Mouse (Mus musculus) kidney, adult 11 months (tissue): ENCODE measurements around the gene Wdr90.
A peak's percentile ranks its signal among the peaks of the same experiment; 100 is the strongest.

Source experiments
- DNase-seq: peaks from one replicate; pipeline ENCODE4 v3.0.0; 2022

The Wdr90 gene

DNA sequence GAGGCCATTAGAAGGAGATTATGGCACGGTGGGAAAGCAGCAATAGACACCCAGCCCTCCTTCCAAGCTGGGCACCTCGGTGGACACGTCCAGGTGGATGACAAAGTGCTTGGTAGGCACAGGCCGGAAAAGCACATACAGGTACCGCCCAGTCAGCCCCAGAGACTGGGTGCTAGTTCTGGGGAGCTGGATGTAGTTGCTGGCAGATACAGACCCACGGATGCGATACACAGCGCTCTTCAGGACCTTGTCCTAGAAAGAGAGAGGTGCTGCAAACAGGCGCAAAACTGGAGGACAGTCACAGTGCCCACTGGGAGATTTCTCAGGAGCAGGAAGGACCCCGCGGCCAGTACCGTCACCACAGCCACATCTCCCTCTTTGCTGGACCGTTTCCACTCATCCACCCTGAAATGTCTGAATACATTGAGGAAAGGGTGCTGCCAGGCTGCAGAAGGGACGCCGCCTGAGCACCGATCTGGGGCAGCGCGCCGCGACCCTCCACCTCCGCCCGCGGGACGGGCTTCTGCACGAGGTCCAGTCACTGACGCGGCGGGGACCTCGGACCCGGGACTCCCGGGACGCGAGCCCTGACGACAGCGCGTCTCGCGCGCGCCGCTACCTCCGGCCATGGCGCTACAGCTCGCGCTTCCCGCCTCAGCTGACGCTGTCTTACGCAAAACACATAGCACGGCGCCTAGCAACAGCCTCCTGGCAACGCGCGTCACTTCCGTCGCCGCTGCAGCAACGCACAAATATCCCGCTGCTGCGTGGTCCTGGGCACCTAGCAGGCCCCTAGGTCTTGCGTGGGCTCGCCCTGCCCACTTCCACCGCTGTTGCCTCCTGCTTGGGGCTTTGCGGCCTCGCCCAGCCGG lies at the start of gene Wdr90:
Gene Wdr90, minus strand, starts transcription at position 670 of the 872 bp plus-strand sequence.
- DNase-seq = peak; percentile 92

DNA sequence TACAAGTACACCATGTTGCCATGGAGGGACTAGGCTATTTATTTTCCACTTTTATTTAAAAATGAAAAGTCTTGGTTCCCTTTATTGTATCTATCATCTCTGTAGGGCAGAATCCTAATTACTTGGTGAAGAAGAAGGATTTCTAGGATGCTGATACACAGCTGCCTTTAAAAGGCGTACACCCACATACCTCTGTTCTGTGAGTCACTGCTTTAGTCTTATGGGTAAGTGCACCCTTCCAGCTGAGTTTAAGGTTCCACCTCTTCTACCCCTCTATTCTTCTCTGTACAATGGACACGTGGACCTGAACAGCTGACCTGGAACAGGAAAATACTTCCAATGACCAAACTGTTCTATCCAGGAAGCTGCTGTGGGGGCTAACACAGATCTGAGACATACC lies 46.3 kb upstream of the Wdr90 start:
- no peak for DNase-seq

DNA sequence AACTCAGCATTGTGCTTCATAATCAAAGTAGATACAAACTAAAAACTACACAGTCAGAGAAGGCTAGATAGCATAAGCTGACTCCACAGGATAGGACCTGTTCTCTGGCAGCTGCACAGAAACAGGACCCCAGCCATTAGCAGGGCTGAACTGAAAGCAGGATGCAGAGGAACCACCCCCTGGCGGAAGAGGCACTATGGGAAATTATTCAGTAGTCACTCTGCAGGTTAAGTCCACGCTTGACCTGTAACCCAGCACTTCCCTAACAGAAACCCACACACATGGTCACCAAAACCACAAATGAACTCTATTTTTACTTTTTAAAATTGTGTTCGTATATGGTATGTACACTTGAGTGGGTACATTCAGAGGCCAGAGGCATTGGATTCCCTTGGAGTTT lies 41.8 kb upstream of the Wdr90 start:
- DNase-seq = no peak

DNA sequence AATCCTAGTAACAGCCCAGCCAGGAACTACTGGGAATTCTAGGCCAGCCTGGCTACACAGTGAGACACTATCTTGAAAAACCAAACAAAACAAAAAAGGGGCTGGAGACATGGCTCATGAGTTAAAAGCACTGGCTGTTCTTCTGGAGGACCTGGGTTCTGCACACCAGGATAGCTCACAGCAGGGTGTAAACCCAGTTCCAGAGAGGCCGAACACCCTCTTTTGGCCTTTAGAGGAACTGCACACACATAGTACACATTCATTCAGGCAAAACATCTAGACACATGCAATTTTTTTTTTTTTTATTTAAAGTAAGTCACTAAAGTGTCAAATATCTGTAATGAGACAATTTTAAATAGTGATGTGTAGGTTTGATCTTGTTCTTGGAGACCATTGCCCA lies 38.9 kb upstream of the Wdr90 start:
- no peak for DNase-seq

DNA sequence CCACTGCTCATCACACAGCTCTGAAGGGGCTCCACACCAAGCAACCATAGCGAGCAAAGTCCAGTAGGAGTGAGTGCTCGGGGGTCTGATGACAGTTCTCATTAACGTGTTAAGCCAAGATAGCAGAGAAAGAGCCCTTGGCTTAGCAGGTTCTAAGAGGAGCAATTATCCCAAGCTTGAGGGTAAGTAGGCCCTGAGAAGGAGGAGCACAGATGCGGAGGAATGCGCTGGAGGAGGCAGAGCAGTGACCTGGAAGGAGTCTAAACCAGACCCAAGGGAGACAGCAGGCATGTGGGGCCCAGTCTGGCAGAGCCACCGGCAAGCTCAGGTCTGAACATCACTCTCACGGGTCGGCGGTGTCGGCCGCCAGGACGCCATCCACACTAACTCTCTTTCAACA lies 34.6 kb upstream of the Wdr90 start:
- DNase-seq = no peak

DNA sequence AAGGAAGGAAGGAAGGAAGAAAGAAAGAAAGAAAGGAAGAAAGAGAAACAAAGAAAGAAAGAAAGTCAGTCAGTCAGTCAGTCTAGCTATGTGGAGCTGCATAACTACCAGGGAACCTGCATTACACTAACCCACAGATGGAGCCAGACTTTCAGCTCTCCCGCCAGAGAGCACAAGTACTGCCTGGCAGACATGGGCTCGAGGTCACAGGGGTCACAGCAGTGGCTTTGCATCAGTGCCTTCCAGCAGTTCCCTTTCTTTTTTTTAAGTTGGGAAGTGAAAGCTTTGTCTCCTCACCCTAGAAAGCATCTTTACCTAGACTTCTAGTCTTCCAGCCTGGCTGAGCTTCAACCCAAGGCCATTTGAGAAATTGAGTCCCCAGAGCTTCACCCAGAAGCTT lies 34.1 kb upstream of the Wdr90 start:
- DNase-seq = peak; percentile 54

DNA sequence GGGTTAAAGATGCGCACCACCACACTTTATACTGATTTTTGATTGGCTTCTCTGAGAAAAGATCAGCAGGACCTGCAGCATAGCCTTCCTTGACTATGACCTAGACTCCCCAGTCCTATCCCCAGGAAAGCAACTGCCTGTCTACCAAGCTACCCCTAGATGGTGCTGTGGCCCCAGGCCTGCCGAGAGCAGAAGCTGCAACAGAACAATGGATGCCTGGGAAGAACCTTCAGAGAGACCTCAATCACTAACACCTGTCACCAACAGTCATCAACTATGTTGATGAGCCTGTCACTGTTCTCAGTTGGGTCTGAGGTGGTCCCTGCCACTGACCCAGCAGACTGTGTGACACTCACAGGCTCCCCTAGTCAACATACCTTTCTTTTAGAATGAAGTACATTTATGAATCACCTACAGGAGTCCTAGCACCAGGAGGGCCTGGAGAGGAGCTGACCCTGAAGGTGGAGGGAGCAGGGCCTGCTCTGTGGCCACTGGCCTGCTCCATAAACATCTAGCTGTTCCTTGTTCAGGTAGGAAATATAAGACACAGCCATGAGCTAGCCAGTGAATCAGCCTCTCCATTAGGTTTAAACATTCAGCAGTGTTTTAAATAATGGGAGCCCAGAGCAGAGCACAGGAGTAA lies 32.8 kb upstream of the Wdr90 start:
- peak; percentile 57 for DNase-seq

DNA sequence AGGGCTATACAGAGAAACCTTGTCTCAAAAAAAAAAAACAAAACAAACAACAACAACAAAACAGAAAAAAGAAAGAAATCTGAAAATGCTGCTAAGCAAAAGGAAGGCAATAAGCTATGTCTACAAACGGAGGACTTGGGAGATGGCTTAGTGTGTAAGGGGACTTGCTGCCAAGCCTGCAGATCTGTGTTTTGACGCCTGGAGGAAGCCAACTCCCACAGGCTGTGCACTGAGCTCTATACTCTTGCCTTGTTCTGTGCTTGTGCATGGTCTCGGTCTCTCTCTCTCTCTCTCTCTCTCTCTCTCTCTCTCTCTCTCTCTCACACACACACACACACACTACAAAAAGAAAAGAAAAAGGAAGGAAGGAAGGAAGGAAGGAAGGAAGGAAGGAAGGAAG lies 27.5 kb upstream of the Wdr90 start:
- DNase-seq = no peak

DNA sequence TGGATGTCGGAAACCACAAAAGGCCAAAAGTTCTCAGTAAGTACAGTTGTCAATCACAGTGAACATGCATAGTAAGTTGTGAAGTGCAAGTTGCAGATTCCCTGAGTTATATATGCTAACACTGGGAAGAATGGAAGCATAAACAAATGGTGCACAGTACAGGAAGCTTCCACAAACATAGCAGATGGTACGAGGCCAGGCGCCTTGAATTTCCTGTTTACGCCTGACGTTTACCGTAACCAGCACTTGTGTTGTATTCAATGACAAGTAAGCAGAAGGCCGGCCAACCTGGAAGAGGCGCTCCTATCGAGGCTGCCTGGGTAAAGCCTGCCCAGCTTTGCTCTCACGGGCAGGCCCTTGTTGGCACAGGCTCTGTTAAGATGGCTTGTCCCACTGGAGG lies 26.2 kb upstream of the Wdr90 start:
- no peak for DNase-seq

DNA sequence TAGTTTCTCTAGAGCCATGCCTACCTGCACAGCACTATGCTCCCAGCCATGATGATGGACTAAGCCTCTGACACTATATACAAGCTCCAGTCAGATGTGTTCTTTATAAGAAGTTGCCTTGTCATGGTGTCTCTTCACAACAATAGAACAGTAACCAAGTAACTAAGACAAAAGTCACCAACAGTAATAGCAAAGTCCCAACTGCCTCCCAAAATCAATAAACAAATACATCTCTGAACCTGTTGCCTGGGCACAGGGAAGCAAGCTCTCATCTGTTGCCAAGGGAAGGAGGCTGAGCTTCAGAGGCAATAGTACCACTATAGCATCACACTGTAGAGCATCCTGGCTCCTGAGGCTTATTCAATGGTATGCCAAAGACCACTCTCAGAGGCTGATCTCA lies 25.5 kb upstream of the Wdr90 start:
- no peak for DNase-seq

DNA sequence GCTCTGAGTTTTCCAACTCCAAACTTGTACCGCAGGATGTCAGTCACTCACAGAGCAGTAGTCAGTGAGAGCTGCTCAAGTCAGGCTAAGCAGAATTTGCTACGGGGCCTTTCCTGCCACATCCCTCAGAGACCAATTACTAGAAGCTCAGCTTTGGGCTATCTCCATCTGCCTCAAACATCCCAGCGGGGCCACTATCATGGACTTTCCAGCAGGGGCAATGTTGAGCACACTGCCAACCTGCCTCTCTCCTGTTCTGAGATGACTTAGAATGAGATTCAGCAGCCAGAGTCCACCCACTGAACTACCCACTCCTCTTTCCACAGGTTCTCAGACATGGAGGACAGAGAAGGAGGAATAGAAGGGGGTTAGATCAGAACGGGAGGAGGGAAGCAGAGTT lies 24.3 kb upstream of the Wdr90 start:
- DNase-seq = peak; percentile 38

DNA sequence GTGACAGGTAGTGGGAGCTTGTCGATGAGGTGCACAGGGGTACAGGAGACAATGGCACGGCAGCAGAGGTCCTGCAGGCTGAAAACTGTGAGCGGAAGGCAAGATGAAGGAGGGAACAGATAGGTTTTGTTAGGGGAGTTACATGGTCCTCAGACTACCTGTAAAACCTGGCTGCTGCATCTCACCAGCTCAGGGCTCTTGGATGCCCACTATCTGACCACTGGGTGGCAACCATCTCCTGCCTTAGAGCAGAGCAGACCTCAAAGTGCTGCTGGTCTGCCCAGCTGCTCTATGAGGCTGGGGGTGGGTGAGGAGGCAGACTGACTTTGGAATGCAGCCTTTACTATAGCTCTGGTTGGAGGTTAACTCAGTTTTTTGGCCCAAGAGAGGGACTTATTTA lies 22.5 kb upstream of the Wdr90 start:
- DNase-seq = no peak

DNA sequence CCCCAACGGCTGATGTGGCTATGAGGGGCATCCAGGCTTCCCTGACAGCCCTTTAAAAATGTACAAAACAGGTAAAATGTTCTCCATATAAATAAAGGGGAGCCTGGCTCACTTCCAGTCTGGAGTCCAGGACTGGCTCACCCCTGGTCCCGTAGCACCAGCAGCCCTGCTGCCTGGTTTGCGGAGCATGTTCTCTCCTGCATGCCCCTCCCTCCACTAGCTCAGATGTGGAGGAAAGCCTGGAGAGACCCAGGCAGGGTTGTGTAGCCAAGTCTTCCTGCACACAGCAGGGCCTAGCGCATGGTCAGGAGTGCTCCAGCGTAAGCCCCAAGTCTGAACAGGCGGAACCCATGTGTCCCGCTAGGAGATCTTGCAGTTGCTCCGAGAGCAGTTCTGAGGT lies 22.0 kb upstream of the Wdr90 start:
- DNase-seq = no peak

DNA sequence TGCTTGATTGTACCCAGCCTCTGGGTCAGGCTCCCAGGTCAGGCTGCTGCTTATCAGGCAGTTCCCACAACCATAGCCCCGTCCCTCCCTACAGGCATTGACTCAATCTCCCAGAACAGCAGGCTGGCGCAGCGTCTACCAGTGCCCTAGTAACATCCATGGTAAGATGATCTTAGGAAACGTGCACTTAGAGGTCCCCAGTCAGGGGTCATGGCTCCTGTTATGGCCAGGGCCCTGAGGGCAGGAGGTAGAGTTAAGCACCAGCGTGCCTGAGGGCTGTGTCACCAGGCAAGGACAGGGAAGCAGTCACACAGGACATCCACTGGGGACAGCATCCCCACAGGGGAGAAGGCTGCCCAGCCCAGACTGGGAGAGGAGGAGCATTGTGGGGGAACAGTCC lies 21.0 kb upstream of the Wdr90 start:
- DNase-seq = no peak

DNA sequence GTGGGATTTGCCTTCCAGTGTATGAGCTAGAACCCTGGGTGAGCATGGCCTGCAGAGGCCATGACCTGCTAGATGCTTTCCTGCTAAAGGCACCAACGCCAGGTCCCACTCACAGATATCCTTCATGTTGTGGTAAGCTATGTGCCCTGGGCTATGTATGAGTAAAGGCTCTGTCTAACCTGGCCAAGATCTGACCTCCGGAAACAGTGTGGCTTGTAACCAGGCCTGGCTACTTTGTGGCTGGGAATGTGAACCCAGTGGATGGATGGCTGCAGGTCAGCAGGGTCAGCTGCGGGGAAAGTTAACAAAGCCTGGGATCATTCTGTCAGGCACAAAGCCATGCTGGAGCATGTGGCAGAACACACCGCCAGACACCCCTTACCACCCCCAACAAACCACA lies 20.4 kb upstream of the Wdr90 start:
- no peak for DNase-seq

DNA sequence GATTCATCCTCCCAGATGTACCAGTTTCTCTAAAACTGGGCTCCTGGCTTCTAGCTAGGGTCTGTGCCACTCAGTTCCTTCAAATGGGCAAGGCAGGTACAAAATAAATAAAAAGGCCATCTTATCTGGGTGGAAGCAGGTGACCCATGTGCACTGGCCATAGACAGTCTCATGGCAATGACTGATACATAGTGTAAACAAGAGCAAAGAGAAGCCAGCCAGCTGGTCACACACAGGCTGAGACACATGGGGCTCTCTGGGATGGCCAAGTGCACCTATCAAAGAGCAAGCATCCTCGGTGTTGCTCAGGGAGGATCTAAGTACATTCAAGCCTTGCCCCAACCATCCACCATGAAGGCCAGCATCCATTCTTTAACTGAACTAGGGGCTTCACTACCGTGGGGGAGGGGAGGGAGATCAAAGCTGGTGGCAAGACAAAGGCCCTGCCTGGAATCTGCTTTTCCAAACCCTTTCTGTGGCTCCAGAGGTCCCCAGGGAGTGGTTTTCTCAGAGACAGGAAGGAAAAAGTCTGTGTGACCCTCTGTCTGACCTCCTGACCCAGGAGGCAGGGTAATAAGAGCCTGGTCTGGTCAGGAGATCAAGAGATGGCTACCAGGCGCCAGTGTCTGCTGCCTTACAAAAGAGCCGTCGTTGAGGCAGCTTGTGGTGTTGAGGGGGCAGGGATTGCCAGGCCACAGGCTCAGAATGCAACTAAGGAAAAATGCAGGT lies 19.8 kb upstream of the Wdr90 start:
- DNase-seq = no peak

DNA sequence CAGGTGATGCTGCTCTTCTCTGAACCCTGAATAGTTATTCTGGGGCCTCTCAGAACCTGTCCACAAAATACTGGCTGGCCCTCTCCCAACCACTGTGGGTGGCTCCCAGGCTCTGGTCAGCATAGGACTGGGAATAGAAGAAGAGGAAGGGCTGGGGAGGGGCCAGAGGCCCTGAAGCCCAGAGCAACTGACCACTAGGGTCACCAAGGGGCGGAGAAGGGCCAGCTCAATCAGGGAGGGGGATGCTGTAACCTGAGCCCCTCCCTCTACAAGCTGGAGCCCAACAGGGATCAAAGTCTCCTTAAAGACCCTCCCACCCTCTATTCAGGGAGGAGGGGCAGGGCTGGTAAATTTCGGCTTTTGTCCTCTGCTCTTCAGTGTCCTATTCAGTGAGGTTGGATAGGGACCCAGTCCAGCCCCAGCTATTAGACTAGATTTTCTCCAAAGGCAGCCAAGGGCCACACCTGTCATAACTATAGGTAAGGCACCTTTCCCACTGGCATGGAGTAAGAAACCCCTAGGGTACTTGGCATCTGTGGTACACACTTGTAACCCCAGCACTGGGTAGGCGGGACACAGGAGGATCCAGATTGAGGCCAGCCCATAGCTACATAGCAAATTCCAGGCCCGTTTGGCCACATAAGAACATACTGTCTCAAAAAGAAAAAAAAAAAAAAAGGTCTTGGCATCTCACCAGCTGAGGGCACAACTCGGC lies 19.1 kb upstream of the Wdr90 start, which contains the start of gene Wfikkn1:
Gene Wfikkn1, minus strand, starts transcription at position 663 of the 715 bp plus-strand sequence.
- DNase-seq = no peak

DNA sequence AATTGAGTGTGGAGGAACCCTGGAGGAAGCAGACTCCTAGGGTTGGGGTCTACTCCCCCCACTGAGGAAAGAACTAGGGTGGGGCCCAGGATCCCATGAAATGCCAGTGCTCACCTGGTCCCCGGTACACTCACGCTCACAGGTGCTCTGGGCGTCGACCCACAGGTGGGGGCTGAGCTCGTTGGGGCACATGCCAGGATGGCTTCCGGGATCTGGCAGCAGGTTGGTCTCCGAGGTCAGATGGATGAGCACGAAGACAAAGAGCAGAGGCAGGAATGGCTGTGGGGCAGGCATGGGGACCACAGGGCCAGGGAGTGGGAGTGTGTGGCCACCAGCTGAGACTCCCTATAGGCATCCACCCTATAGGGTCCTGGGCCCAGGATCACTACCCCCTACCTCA lies 18.4 kb upstream of the Wdr90 start:
- DNase-seq = no peak

DNA sequence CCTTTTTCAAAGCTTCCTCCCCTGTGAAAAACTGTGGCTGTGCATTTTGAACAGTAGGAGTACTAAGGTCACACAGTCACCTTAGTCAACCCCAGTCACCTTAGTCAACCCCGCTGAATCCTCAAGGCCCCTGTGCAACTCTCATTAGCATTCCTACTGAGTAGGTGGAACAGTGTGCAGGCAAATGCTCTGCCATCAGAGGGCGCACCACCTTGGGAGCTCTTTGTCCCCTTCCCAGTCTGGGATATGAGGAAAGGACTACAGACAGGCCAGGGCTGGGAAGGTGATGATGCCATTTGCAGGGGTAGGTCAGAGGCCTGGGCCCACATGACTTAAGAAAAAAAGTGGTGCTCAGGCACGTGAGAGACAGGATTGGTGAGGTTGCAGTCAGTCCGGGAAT lies 18.0 kb upstream of the Wdr90 start:
- peak; percentile 85 for DNase-seq

DNA sequence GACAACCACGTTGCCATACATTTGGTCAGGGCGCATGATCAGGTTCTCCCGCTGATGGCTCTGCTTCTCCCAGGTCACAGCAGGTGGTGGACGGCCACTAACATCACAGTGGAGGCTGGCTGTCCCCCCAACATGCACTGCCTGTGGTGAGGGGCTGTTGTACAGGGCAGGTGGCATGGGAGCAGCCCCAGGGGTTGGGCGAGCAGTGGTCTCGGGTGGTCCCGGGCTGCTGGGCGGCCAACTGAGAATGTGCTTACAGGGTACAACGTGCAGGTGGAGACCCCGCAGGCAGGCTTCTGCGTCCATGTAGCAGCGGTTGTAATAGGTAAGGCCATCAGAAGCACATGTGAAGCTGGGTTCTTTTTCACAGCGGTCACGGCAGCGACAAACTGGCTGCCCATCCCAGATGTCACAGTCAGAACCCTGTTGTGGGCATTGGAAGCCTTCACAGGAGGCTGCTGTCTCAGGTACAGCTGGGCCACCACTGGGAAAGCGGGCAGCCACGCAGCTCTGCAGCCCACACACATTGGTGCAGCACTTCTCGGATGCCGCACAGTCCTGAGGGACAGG lies 17.4 kb upstream of the Wdr90 start:
- DNase-seq = no peak

DNA sequence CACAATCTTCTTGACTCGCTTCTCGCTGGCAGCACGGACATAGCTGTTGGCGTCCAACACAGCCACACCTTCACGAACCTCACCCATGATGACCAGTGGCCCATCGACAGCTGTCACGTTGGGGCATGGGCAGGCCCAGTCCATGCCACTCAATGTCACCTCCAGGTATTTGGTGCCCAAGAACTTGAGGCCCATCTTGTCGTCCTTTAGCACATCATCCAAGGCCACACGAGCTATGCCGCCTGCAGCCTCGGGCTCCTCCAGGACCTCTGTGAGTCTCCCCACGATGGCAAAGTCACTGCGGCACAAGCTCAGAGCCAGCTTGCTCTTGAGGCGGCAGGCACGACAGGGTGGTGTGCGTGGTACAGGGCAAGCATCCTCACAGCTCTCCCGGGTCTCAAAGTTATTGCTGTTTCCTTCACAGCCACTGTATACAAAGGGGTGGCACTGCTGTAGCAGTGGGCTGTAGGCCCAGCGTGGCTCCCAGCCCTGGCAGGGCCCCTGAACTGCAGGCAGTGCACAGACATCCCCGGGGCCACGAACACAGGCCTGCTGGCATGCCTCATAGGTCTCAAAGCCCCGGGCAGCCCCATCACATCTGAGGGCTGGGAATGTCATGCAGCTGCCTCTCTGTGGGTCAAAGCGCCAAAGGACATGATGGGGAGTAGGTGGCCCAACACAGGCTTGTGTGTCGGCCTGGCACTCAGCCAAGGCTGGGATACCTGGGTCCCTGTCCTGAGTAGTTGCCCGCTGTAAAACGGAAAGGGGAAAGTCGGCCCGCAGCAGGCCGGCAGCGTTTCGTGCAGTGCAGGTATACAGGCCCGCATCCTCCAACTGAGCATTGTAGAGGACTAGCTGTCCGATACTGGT lies 16.7 kb upstream of the Wdr90 start:
- DNase-seq = no peak

DNA sequence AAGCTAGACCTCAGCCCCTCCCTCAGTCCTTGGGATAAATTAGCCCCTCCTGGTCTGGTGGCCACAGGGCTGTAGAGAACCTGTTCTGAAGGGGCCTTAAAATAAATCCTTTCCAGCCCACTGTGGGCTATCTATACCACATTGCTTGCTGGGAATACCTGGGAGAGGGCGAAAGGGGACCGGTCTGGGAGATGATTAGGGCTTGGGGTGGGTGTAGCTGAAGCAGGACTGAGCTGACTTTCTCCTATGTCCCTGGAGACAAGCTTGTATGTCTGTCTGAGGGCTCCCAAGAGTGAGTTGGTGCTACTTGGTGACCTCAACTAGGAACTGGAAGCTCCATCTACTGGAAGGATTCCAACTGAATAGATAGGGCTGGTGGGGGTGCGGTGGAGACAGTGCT lies 15.7 kb upstream of the Wdr90 start:
- DNase-seq = no peak
